Mouse (Mus musculus) heart, postnatal 0 days (tissue): ENCODE measurements at regions not wholly inside any gene's neighbourhood (a gene's known extent, or its start where the extent isn't known, plus 50 kb on each side); places are given as distances from the start of the nearest gene placed in this dataset.

Source experiments
- CTCF ChIP-seq: IDR thresholded peaks from 2 replicates; pipeline ENCODE4 v1.5.1; 2016; ENCODE audit warnings: antibody characterized with exemption, control low read depth, low read depth
- EP300 ChIP-seq: IDR thresholded peaks from 2 replicates; pipeline ENCODE4 v1.6.1; 2016; ENCODE audit warnings: antibody characterized with exemption, low read depth

GRCm38 (mm10) chr11:34899400-34899799 is 66.0 kb upstream of the Spdl1 start:
- TF ChIP-seq CTCF (no peak), EP300 (no peak)
